Mouse (Mus musculus) limb, embryonic 10.5 days (tissue): ENCODE results near the gene Lyrm4. TPM values are rescaled to one million over a fixed set of nuclear protein-coding genes. Genes with fewer than 3 reads are reported as not detected.
A peak's percentile ranks its signal among the peaks of the same experiment; 100 is the strongest.

Experiments
- DNase-seq: peaks from one replicate; pipeline ENCODE4 v3.0.0-alpha.2; 2017; ENCODE audit warnings: low spot score
- H3K27ac ChIP-seq: fragments of 300-500 bp; sonication (generic); 2 replicates; pipeline ENCODE4 v1.5.1; 2016; ENCODE audit warnings: mild to moderate bottlenecking
- H3K27me3 ChIP-seq: fragments of 300-500 bp; sonication (generic); 2 replicates; pipeline ENCODE4 v1.6.1; 2016; ENCODE audit warnings: low read depth, mild to moderate bottlenecking; ENCODE audit not compliant: poor library complexity, severe bottlenecking
- H3K36me3 ChIP-seq: fragments of 300-500 bp; sonication (generic); 2 replicates; pipeline ENCODE4 v1.6.1; 2016; ENCODE audit warnings: mild to moderate bottlenecking, moderate library complexity
- H3K4me1 ChIP-seq: fragments of 300-500 bp; sonication (generic); 2 replicates; pipeline ENCODE4 v1.6.1; 2016
- H3K4me3 ChIP-seq: fragments of 300-500 bp; sonication (generic); 2 replicates; pipeline ENCODE4 v1.5.1; 2016; ENCODE audit warnings: mild to moderate bottlenecking, moderate library complexity
- H3K9me3 ChIP-seq: fragments of 300-500 bp; sonication (generic); replicated peaks from 2 replicates; pipeline ENCODE4 v1.6.1; 2016; ENCODE audit warnings: mild to moderate bottlenecking
- WGBS: fragments of 180-500 bp; shearing (Covaris S2); methylation state at CpG from one replicate; pipeline ENCODE4 v1.1.7; 2016; 5-methylcytosine and 5-hydroxymethylcytosine counted together
- polyA plus RNA-seq: library from polyadenylated mRNA; unstranded; fragments of >200 nt; fragmentation: Nextera tagmentation; extraction: Ambion mirVana; gene quantifications from 2 replicates; pipeline ENCODE4 v1.2.1, GENCODE M21; 2016

The Lyrm4 gene
- polyA plus RNA-seq, 1 experiment from 2014 or later, result 18.7 TPM

DNA sequence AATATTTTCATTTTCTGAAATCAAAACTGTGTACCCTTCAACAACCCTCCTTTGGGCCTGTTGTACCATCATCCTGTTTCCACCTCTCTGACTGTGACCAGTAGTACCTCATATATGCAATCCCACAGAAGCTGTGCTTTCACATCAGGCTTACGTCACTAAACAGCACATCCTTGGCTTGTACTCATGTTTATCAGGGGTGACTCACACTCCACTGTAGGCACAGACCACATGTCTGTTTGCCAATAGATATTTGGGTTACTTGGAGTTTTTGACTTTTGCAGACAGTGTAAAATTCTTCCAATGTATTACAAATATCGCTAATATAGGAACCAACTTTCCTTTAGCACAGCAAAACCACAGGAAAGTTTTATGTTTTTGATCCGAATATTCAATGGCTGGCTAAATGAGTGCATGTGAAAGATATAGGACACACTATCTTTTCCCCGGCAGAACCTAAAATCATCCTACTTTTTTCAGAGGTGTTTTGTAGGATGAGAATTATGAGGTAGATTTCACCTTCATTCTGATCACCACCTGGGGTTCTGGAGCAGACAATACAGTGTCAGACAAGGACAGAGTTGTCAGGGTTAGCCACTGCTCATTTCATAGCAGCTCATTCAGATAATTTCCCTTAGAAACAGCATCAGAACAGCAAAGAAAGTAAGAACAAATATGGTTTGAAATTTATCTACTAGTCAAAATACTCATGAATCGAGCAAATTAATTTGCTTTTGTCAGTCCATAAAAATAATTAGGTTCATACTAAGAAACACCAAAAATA lies 30.5 kb downstream of the Lyrm4 start:
- no peaks in the 10 kb centered on the region for H3K9me3 ChIP-seq
- no peaks in the 10 kb centered on the region for H3K27me3 ChIP-seq
- no peak for DNase-seq
- H3K36me3 ChIP-seq, result no peaks in the 10 kb centered on the region
- H3K27ac ChIP-seq, result no peak overlapping the region
- no peaks in the 10 kb centered on the region for H3K4me1 ChIP-seq
- 92% methylated on average over 5 of the region's 5 CpGs for WGBS
- H3K4me3 ChIP-seq, result no peak overlapping the region

DNA sequence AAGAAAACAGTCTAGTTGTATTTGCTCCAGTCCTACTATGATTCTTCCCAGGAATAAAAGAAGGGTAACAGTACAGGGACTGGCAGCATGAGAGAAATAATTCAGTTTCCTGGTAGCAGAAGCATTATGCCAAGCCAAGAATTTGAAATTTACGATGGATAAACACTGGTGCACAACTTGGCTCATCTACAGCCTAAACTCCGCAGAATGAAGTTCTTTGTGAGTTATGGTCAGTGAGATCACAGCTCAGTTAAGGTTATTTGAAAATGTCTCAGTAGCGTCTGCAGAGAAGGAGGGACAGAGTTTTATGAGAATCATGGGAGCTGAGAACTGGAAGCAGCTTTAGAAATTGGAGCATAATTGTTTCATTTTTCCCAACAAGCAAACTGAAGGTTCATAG lies 31.4 kb downstream of the Lyrm4 start:
- 93% methylated on average over 3 of the region's 3 CpGs for WGBS
- Histone ChIP-seq H3K4me3 (no peak overlapping the region), H3K27me3 (no peaks in the 10 kb centered on the region), H3K9me3 (no peaks in the 10 kb centered on the region), H3K4me1 (no peaks in the 10 kb centered on the region), H3K36me3 (no peaks in the 10 kb centered on the region), H3K27ac (no peak overlapping the region)
- no peak for DNase-seq

DNA sequence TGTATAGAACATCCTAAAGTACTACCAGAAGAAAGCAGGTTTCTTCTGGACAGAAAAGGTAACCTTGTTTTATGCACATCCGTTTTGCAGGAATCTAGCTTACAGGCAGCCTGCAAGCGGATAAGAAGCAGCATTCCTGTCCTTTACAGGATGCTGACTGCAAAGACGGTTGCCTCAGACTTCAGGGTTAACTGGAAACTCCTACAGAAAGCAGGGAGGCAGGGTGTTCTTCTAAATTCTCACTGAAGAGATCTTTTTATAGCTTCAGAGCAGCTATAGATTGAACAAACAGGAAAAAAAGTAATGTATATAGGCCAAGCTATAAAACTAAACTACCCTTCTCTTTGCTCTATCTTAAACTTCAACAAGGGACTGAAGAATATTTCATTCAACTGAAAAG lies 32.6 kb downstream of the Lyrm4 start:
- Histone ChIP-seq H3K9me3 (no peaks in the 10 kb centered on the region), H3K4me1 (no peaks in the 10 kb centered on the region), H3K27me3 (no peaks in the 10 kb centered on the region), H3K36me3 (no peaks in the 10 kb centered on the region), H3K27ac (no peak overlapping the region), H3K4me3 (no peak overlapping the region)
- no peak for DNase-seq
- WGBS, result 85% methylated on average over 3 of the region's 3 CpGs

DNA sequence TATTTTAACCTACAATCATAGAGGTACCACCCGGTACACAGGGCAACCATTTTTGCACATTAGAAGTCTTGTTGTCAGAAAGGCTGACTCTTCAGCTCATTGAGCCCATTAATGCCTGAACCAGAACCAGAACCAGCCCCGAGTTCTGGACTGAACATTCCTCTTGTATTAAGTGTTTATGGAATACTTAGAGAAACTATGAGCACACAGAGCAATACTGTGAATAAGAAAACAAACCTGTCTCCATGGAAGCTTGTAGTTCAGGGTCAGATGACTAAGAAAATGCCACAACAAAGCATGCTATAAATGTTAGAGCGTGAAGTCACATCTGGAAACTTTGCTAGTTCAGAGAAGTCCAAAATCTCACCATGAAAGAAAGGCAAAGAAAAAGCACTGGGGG lies 35.7 kb downstream of the Lyrm4 start:
- Histone ChIP-seq H3K36me3 (no peaks in the 10 kb centered on the region), H3K27ac (no peak overlapping the region), H3K4me1 (no peaks in the 10 kb centered on the region), H3K4me3 (no peak overlapping the region), H3K9me3 (no peaks in the 10 kb centered on the region), H3K27me3 (no peaks in the 10 kb centered on the region)
- no peak for DNase-seq
- WGBS, result 91% methylated on average over 3 of the region's 3 CpGs

DNA sequence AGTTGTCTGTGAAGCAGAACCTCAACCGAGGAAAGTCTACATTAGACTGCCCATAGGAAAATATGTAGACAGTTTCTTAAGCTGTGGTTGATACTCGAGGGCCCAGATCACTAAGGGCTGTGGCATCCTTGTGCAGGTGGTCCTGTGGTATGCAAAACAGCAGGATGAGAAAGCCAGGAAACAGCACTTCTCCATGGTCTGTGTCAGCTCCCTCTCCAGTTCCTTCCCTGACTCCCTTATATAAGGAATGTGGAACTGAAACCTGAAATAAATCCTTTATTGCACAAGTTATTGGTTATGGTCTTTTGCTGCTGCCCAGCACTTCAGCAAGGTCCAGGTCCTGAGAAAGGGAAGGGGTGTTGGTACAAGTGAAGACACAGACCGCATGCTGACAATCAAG lies 42.8 kb downstream of the Lyrm4 start:
- H3K36me3 ChIP-seq, result no peaks in the 10 kb centered on the region
- H3K4me1 ChIP-seq, result no peaks in the 10 kb centered on the region
- no peak for DNase-seq
- H3K27ac ChIP-seq, result no peak overlapping the region
- 85% methylated on average over 3 of the region's 3 CpGs for WGBS
- no peaks in the 10 kb centered on the region for H3K27me3 ChIP-seq
- no peak overlapping the region for H3K4me3 ChIP-seq
- no peaks in the 10 kb centered on the region for H3K9me3 ChIP-seq

DNA sequence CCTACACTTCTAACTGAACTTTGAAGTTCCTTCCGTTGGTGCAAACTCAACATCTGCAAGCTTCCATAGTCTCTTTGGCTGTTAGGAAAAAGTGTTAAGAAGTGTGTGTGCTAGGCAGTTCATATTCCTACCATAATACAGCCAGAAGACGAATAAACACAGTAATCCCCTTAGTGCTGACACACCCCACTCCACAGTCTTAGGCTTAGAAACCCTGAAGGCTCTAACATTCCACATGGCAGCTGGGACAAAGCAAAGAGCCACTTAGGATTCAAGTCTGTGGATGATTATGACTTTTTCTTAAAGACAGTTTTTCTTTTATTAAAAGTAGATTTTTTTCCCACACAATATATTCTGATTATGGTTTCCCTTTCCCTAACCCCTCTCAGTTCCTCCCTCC lies 50.6 kb downstream of the Lyrm4 start:
- Histone ChIP-seq H3K27ac (no peak overlapping the region), H3K9me3 (no peaks in the 10 kb centered on the region), H3K36me3 (no peaks in the 10 kb centered on the region), H3K27me3 (no peaks in the 10 kb centered on the region), H3K4me1 (no peaks in the 10 kb centered on the region), H3K4me3 (no peak overlapping the region)
- 92% methylated on average over 2 of the region's 2 CpGs for WGBS
- DNase-seq, result no peak

DNA sequence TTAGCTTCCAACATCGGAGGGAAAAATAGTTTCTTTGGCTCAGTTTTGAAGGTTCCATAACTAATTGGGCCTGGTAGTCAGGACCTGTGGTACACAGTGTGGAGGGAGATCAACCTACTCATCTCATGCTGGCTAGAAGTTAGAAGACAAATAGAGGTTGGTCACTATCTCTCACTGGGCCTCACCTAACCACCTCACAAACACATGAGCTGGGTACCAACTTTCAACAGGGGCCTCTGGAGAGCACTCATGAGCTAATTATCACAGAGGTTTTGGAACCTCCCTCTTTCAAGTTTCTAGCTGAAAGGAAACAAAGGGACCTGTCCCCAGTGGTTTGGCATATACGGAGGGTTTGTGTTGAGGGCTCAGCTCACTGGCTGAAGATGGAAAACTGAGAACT lies 59.8 kb downstream of the Lyrm4 start:
- 81% methylated on average over 2 of the region's 2 CpGs for WGBS

DNA sequence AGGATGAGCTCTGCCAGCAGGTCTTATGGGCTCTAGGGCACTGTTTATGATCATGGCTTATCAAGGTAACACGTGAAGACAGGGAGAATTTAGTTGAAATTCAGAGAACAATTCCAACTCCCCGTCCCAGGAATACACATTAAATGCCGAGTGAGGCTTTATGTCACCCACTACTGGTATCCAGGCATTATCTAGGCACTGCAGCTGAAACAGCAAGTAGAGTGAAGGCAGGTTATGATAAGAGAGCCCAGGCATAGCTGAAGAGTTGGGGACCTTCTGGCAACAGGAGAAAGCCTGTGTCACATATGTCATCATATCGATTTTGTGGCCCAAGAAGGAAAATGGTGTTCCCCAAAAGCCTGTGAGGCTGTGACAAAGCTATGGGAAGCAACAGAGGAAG lies 60.4 kb downstream of the Lyrm4 start:
- H3K27ac ChIP-seq, result no peak overlapping the region
- 86% methylated on average over 4 of the region's 4 CpGs for WGBS
- H3K4me3 ChIP-seq, result no peak overlapping the region
- H3K4me1 ChIP-seq, result peaks cover 10% of the 10 kb centered on the region
- no peaks in the 10 kb centered on the region for H3K36me3 ChIP-seq
- H3K27me3 ChIP-seq, result no peaks in the 10 kb centered on the region
- DNase-seq, result no peak
- no peaks in the 10 kb centered on the region for H3K9me3 ChIP-seq

More for the DNA sequence above, 59.8 kb downstream of the Lyrm4 start:
- Histone ChIP-seq H3K36me3 (no peaks in the 10 kb centered on the region), H3K9me3 (no peaks in the 10 kb centered on the region), H3K27me3 (no peaks in the 10 kb centered on the region), H3K4me3 (no peak overlapping the region), H3K27ac (no peak overlapping the region), H3K4me1 (peaks cover 10% of the 10 kb centered on the region)
- DNase-seq, result no peak

DNA sequence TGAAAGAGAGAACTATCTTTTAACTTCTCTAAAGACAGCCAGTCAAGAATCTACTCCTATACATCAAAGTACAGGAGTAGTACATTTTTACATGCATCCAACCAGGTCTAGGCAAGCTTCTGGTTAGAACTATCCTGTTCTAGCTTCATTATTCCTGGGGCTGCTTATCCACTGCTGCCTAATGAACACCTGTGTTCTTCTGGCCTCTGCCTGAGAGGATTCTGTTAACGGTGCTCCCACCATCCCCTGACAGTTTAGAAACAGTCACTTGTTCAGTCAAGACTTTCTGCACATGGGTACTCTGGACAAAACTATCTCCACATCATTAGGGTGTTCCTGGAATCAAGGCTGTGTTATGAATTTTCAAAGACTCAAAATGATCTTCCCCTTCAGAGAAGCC lies 60.8 kb downstream of the Lyrm4 start:
- H3K4me3 ChIP-seq, result no peak overlapping the region
- no peaks in the 10 kb centered on the region for H3K36me3 ChIP-seq
- no peaks in the 10 kb centered on the region for H3K9me3 ChIP-seq
- H3K27me3 ChIP-seq, result no peaks in the 10 kb centered on the region
- WGBS, result 88% methylated on average over 1 of the region's 1 CpGs
- DNase-seq, result no peak
- no peak overlapping the region for H3K27ac ChIP-seq
- H3K4me1 ChIP-seq, result peaks cover 10% of the 10 kb centered on the region

DNA sequence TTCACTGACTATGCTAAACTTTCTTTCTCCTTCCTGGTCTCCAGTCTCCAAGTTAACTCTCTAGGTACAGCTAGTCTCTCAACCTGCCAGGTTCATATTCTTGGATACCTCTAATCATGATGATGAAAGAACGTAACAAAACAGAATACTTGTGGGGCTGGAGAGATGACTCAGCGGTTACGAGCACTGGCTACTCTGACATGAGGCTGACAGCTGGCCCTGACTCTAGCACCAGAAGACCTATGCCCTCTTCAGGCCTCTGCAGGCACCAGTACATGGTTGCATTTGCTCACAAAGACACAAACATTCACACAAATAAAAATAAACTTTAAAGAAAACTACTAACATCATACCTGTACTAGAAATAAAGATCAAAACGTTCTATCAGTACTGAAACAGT lies 81.8 kb downstream of the Lyrm4 start:
- no peak for DNase-seq
- no peaks in the 10 kb centered on the region for H3K36me3 ChIP-seq
- H3K27me3 ChIP-seq, result no peaks in the 10 kb centered on the region
- no peak overlapping the region for H3K4me3 ChIP-seq
- 89% methylated on average over 4 of the region's 4 CpGs for WGBS
- H3K27ac ChIP-seq, result no peak overlapping the region
- no peaks in the 10 kb centered on the region for H3K4me1 ChIP-seq
- no peaks in the 10 kb centered on the region for H3K9me3 ChIP-seq

DNA sequence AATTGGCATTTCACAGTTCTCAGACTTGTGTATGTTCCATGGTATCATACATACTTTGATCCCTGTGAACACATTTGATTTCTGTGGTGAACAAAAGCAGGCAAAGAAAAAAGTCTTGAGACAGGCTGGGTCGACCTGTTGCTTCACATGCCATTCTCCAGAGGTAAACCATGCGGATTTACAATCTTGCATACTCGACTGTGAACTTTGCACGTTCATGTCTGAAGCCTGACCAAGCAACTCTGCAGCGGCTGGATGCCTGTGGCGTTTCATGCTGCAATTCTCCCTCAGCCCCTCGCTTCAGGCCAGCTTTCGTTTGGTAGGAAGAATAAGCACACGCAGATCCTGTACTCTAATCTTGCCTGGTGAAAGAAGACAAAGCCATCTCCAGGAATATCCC lies 85.4 kb downstream of the Lyrm4 start:
- Histone ChIP-seq H3K27me3 (no peaks in the 10 kb centered on the region), H3K27ac (no peak overlapping the region), H3K36me3 (no peaks in the 10 kb centered on the region), H3K9me3 (no peaks in the 10 kb centered on the region), H3K4me1 (no peaks in the 10 kb centered on the region), H3K4me3 (no peak overlapping the region)
- 87% methylated on average over 9 of the region's 9 CpGs for WGBS
- DNase-seq, result no peak

DNA sequence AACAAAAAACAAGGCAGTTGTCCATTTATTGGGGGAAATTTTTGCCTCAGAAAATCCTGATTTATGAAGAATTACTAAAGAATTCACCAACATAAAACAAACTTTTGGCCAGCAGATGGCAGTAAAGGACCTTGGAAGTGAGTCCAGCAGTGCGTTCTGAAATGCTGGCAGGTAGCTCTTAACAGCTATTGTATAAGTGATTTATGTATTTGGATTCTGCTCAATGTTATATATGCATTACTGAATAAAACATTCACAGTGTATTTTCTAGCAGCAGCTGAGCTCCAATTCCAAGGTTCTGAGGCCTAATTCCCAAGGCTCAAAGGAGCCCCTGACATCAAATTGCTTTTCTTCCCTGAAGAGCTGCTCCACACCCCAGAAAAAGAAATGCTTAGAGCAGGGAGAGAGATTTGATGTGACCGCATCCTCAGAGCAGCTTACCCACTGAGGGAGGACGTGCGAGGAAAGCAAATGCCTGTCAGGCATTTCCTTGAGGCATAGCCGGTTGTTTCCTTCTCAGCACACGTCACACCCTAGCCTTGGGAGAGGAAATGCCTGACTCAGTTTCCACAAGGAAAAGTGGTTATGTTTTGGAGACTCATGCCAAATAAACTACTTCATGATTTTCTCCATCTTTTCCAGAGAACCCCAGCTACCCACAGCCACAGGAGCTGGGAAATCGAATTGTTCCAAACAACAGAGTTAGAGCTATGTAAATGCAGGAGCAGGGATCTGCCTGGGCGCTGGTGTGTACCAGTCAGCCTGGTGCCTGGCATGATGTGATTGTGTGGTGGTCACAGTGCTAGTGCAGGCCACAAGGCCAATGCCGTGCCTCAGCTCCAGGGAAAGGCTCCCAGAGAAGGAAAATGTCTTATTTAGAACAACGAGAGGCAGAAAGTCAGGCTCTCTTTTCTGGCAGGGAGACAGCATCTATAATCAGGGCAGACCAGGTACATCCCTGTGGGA lies 97.7 kb downstream of the Lyrm4 start:
- DNase-seq, result peak; percentile 50
- 67% methylated on average over 10 of the region's 10 CpGs for WGBS
- Histone ChIP-seq H3K27me3 (no peaks in the 10 kb centered on the region), H3K27ac (no peak overlapping the region), H3K4me1 (no peaks in the 10 kb centered on the region), H3K9me3 (no peaks in the 10 kb centered on the region), H3K36me3 (no peaks in the 10 kb centered on the region), H3K4me3 (no peak overlapping the region)

DNA sequence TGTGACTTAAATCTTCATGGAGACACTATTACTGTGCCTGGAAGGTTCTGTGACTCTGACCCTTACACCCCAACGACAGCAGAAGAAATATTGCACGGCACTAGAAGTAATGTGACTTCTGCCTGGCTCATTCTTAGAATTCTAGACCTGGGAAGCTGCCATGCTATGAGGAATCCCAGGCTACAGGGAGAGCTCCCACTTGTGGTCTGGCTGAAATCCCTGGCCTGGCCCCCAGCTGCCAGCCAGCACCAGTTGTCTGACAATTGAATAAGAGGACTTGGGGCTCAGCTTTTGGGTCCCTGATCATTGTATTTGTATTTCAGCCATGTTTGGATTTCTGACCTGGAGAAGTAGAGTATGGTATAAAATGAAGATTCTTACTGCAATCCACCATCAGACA lies 99.3 kb downstream of the Lyrm4 start:
- 70% methylated on average over 2 of the region's 2 CpGs for WGBS
- Histone ChIP-seq H3K36me3 (no peaks in the 10 kb centered on the region), H3K27ac (no peak overlapping the region), H3K4me1 (no peaks in the 10 kb centered on the region), H3K4me3 (no peak overlapping the region), H3K9me3 (no peaks in the 10 kb centered on the region), H3K27me3 (no peaks in the 10 kb centered on the region)
- DNase-seq, result no peak
